Mouse (Mus musculus) ES-Bruce4 (cell line): ENCODE measurements around the gene Phlpp1.

ENCODE experiments used
- CTCF ChIP-seq: IDR thresholded peaks from one replicate; pipeline ENCODE4 v1.8.1; 2011; ENCODE audit warnings: low read depth, low read length
- POLR2A ChIP-seq: IDR thresholded peaks from one replicate; pipeline ENCODE4 v1.8.1; 2011; ENCODE audit warnings: low read length; ENCODE audit not compliant: insufficient read depth

- no peak for TF ChIP-seq CTCF
- TF ChIP-seq POLR2A = no peak
Measured at GRCm38 (mm10) chr1:106199109-106199508, 27.6 kb downstream of the Phlpp1 start.
